Mouse (Mus musculus): ENCODE measurements around the gene Mup4.
A peak's percentile ranks its signal among the peaks of the same experiment; 100 is the strongest.
"Not testable (repeated sequence)": the region's sequence is repeated elsewhere in the genome, so short reads cannot be mapped to it uniquely, and the experiment has no call there.

The Mup4 gene

DNA sequence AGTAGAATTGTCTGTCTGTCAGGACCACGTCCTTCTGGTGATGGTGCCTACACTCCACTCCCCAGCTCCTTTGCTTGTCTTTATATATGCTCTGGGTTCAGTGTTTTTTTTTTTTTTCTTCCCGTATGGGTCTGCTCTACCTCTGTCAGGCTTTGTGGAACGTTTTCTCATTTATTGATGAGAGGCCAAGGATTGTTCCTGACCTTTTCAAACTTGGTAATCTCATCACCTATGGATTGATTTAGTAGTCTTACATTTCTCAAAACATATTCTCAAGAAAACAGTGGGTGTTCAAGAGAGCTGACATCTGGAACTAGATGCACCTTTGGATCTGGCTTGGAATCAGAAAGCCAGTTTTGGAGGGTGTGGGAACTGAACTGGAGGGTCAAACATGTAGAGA, at the start of gene Mup4:
Gene Mup4, minus strand, starts transcription at position 101 of the 400 bp plus-strand sequence.
- DNase-seq (ENCODE audit: low spot score) = no peak

DNA sequence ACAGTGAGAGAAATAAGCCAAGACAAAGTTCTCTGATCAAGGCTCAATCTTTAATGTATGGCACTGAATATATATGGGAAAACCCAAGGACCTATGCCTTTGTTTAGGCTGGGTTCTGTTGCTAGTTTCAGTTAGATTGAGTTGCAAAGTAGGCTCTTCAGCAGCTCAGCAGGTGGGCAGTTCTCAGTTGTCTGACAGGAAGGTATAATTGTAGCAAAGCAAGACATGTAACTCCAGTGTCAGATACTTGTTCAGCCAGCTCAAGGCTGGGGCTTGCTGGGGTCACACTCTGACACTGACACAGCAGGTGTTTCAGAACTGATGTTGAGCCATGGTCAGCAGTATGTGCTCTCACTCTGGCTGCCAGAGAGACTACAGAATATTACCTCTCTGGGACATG, 37.4 kb upstream of the Mup4 start:
- not testable (repeated sequence) for DNase-seq (ENCODE audit: low spot score)

DNA sequence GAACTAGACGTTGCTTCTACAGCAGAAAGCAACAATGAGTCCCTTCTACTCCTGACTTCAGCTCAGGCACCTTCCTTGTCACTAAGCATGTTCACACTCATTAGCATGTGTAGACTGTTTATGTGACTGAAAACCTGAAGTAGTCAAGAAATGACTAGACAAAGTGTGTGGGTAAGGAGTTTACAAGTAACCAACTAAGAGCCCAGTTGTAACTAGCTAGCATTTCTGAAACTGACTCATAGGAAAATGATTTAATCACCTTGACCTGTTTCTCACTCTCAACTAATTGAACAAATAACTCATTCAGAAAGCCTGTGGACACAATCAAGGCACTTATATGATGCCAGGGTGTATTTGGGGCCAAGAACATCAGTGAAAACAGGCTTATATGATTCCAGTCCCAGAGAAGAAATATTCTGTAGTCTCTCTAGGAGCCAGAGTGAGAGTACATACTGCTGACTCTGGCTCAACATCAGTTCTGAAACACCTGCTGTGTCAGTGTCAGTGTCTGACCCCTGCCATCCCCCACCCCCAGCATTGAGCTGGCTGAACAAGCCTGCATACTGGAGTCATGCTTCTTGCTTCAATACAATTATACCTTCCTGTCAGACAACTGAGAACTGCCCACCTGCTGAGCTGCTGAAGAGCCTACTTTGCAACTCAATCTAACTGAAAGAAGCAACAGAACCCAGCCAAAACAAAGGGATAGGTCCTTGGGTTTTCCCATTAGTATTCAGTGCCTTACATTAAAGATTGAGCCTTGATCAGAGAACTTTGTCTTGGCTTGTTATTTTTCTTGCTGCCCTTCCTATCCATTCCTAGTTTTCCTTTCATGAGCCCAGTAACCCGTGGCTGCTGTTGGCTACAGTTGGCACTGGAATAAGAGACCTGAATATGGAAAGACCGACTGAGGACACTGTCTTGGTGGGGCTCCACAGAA, 3.2 kb upstream of the Mup4 start, which contains the start of gene Mup6:
Gene Mup6, plus strand, starts transcription at position 890 of the 940 bp plus-strand sequence.
- DNase-seq (ENCODE audit: low spot score) = no peak

DNA sequence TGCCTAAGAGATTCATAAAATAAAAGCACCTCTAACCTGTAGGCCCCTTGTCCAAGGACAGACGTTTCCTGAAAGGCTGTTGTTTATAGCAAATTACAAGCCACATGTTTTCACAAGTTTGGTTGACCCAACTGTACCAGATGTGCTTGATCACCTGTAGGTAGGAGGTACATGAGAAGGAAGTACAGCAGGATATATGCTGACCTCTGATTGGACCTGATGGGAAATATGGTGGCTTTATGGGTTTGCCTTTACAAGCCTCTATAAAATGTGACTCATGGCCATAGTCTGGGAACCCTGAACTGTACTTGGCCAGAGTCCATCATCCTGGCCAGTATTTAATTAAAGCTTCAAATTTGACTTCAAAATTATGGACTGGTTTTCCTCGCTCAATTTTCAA, 23.0 kb downstream of the Mup4 start:
- no peak for DNase-seq (ENCODE audit: low spot score)

GRCm38 (mm10) chr4:59932505-59933281, 27.8 kb downstream of the Mup4 start:
- peak; percentile 8 for DNase-seq (ENCODE audit: low spot score)

DNA sequence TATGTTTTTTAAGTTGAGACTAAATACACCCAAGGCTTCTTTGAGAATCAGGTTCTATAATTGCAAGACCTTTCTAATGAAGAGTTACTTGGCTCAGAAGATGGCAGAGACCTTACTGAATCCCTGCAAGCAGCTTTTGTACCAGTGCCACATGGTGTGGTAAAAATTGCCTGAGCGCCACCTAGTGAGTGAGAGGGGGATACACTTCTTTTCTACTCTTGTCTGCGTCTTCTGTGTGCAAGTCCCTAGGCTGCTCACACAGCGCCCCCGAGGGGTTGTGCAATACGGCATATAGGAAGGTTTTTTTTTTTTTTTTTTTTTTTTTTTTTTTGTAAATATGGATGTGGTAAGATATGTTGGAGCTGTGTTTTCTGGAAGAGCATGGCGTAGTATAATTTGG, 32.2 kb downstream of the Mup4 start:
- DNase-seq (ENCODE audit: low spot score) = peak; percentile 81

GRCm38 (mm10) chr4:59927666-59928065, 32.8 kb downstream of the Mup4 start:
- DNase-seq (ENCODE audit: low spot score) = no peak

- DNase-seq (ENCODE audit: low spot score) = no peak
Measured at GRCm38 (mm10) chr4:59925082-59925481, 35.4 kb downstream of the Mup4 start.

GRCm38 (mm10) chr4:59917966-59918365, 42.5 kb downstream of the Mup4 start:
- no peak for DNase-seq (ENCODE audit: low spot score)

DNA sequence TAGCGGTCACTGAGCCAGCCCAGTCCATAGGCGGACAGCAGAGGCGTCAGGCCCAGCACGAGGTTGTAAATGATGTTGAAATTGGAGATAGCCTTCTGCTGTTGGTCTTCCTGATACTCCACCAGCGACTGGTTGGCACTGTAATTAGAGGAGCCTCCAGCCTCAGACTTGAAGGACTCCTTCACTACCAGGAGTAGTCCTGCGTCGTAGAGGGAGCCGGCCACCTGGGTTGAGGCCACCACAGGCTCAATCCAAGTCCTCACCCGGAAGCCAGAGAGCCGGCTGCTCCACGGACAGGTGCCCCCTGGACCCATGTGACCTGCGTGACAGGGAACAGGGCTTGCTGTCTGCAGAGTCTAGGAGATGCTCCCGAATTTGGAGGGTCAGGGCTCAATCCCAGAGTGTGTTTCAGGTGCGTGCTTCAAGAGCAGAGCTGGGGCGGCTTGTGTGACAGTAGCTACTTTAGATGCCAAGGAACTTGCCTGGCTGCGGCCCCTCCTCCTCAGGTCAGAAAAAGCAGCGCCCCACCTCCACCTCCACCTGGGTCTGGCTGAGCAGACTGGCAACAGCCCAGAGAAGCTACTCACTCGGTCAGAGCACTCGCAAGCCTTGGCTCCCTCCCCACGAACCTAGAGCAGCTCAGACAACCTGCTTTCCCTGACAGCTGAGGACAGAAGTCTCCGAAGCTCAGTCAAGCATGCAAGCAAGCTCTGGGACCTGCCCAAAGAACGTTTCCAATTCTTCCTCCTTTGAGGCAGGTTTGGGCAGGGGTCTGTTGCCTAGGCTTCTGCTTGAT, 45.7 kb downstream of the Mup4 start, which contains the start of gene Slc46a2:
Gene Slc46a2, minus strand, starts transcription at position 449 of the 796 bp plus-strand sequence.
- DNase-seq (ENCODE audit: low spot score) = no peak

GRCm38 (mm10) chr4:59908785-59909184, 51.7 kb downstream of the Mup4 start:
- no peak for DNase-seq (ENCODE audit: low spot score)

DNA sequence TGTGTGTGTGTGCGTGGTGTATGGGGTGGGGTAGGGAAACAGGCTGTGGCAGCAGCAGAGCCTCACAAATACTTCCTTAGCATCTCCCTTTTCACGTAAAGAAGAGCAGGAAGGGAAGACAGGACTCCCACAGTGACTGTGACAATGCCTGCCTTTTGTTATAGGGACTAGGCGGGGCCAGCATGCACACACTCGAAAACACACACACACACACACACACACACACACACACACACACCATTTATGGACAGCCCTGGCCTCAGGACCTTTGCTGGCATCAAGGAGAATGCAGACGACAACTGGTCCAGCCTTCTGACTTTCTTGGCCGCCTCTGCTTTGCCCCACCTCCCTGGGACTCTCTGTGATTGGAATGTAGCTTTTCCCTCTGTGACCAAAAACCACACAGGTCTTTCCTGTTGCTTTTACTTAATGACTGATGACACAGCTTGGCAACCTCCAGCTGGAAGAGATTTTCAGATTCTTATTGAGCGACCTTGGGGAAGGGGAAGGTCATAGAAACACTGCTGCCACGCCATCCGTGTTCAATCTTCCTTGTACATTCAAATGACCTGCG, 52.8 kb downstream of the Mup4 start:
- DNase-seq (ENCODE audit: low spot score) = no peak

DNA sequence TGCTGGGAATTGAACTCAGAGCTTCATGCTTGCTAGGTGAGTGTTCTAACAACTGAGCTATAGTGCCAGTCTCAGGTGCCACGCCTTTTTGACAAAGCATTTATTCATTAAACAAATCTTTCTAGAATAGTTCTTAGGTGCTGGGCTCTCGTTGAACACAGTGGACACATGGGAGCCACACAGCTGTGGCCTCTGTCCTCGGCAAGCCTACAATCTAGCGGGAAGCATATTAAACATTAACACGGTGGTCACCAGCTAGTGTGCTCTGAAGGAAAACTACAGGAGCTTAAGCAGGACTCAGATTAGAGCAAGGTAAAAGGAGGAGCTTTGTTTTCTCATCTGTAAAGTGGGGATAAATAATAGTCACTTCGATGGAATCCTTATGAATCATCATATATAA, 53.4 kb downstream of the Mup4 start:
- no peak for DNase-seq (ENCODE audit: low spot score)
